Mouse (Mus musculus) activated CD4-positive, CD25-positive, alpha-beta regulatory T cell (primary cell): ENCODE results near the gene Josd2. TPM values are rescaled to one million over a fixed set of nuclear protein-coding genes. Genes with fewer than 3 reads are reported as not detected.

Experiments
- polyA plus RNA-seq, 2 experiments: library from polyadenylated mRNA; unstranded; fragments of 100-300 nt; shearing (Covaris generic); gene quantifications; one replicate each; pipeline ENCODE4 v1.2.1; 2017

Gene Josd2
- 10 to 100 TPM; 52.4 to 75.0 TPM for polyA plus RNA-seq

GRCm38 (mm10) chr7:44467811-44468411 is at the start of gene Josd2:
Josd2 (plus strand) TSS chr7:44467980.

GRCm38 (mm10) chr7:44428968-44429521 is 38.7 kb upstream of the Josd2 start, which contains the start of gene Lrrc4b:
Lrrc4b (plus strand) TSS chr7:44429018.

GRCm38 (mm10) chr7:44465111-44465510 is 2.7 kb upstream of the Josd2 start, which contains the start of gene Aspdh:
Aspdh (plus strand) TSS chr7:44465391.

DNA sequence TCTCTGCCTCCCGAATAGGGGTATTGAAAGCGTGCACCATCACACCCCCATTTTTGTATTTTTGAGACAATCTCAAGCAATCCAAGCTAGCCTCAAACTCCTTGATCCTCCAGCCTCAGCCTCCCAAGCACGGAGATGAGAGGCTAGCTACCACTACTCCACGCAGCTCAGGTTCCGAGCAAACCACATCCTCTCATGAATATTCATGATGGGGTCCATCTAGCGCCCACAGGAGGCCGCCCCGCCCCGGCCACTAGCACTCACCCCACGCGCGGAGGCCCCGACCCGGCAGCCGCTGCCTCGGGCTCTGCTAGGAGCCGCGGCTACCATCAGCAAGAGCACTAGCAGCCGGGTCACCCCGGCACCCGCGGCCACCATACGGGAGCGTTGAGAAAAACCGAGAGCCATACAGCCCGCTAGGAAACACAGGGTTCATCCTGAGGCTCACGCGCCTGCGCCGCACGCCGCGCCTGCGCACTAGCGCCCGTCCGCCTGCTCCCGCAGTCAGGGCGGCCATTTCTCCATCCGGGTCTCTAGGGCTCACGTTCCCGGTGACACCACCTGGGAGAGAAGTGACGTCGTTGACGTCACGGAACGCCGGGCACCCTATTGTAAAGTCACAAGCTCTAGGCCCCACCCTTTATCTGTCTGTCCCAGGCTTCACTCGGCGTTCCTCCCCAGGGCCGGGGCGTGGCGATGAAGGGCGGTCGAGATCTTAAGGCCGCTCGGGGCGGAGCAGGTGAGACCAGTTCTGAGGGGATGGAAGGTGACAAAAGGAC is 28.4 kb downstream of the Josd2 start, which contains the start of the genes Emc10 and Fam71e1:
Gene Emc10 (minus strand): TSS at position 538 of the 779 bp plus-strand sequence.
Gene Fam71e1 (plus strand): TSS at position 590 of the 779 bp plus-strand sequence.

Other genes with a start within 250 kb of the Josd2 start
- under 1 TPM in 1 of 2 experiments, not detected in 1; 0.60 TPM for gene Klk1, start 242.6 kb upstream of the Josd2 start, polyA plus RNA-seq
- gene Gm36864, start 231.8 kb upstream of the Josd2 start, polyA plus RNA-seq = not detected
- 1 to 10 TPM; 1.1 to 2.5 TPM for gene 1700028J19Rik, start 221.3 kb upstream of the Josd2 start, polyA plus RNA-seq
- gene 2410002F23Rik, start 221.3 kb upstream of the Josd2 start, polyA plus RNA-seq = 100 to 1,000 TPM in 1 of 2 experiments, 10 to 100 TPM in 1; 86.7 to 118 TPM
- gene Acp4, start 210.6 kb upstream of the Josd2 start, polyA plus RNA-seq = not detected
- gene Gm15517, start 206.5 kb upstream of the Josd2 start, polyA plus RNA-seq = not detected
- gene Clec11a, start 161.1 kb upstream of the Josd2 start, polyA plus RNA-seq = under 1 TPM; 0.14 to 0.81 TPM
- under 1 TPM; 0.02 to 0.10 TPM for gene Shank1, start 157.7 kb upstream of the Josd2 start, polyA plus RNA-seq
- not detected for gene Syt3, start 83.9 kb upstream of the Josd2 start, polyA plus RNA-seq
- gene 1700008O03Rik, start 82.2 kb upstream of the Josd2 start, polyA plus RNA-seq = not detected
- under 1 TPM in 1 of 2 experiments, not detected in 1; 0.14 TPM for gene Lrrc4b, start 39.0 kb upstream of the Josd2 start, polyA plus RNA-seq
- gene Aspdh, start 2.6 kb upstream of the Josd2 start, polyA plus RNA-seq = not detected
- gene Emc10, start 28.5 kb downstream of the Josd2 start, polyA plus RNA-seq = 100 to 1,000 TPM; 160 to 164 TPM
- 1 to 10 TPM in 1 of 2 experiments, under 1 TPM in 1; 0.81 to 4.8 TPM for gene Fam71e1, start 28.6 kb downstream of the Josd2 start, polyA plus RNA-seq
- gene Mybpc2, start 56.7 kb downstream of the Josd2 start, polyA plus RNA-seq = not detected
- 1 to 10 TPM; 2.1 to 2.8 TPM for gene Spib, start 64.1 kb downstream of the Josd2 start, polyA plus RNA-seq
- gene Pold1, start 80.9 kb downstream of the Josd2 start, polyA plus RNA-seq = 10 to 100 TPM; 26.5 to 42.4 TPM
- 100 to 1,000 TPM; 130 to 142 TPM for gene Nr1h2, start 86.0 kb downstream of the Josd2 start, polyA plus RNA-seq
- gene Napsa, start 104.4 kb downstream of the Josd2 start, polyA plus RNA-seq = 1 to 10 TPM; 3.1 to 6.6 TPM
- gene Kcnc3, start 122.7 kb downstream of the Josd2 start, polyA plus RNA-seq = under 1 TPM; 0.07 to 0.10 TPM
- under 1 TPM in 1 of 2 experiments, not detected in 1; 0.26 TPM for gene Myh14, start 202.9 kb downstream of the Josd2 start, polyA plus RNA-seq
- not detected for gene Izumo2, start 240.8 kb downstream of the Josd2 start, polyA plus RNA-seq